Mouse (Mus musculus): ENCODE data around the gene Reg4. TPM values are rescaled to one million over a fixed set of nuclear protein-coding genes. Genes with fewer than 3 reads are reported as not detected.

The Reg4 gene
- total and polyA plus RNA-seq, 3 experiments = not detected

DNA sequence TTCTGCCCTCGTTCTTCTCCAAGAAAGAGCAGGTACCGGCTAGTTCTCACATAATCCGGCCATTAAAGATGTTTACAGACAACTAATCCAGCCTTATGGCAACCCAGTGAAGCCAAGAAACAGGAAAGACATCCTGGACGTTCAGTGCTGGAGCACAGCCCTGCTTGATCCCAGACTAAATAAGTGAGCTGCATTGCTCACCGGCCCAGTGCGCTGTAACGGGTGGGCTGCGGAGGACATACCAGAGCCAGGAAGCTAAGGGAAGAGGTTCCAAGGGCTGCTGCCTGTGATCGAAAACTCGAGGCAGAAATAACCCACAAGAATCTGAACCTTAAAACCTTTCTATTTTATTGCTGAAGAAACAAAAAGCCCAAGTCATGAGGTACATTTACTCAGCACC is 11.1 kb upstream of the Reg4 start:
- in situ Hi-C loops (cut with MboI; ENCODE audit: low pct_ligation_motif_present, low pct_unique_long_range_greater_than_20kb, low sequenced_read_pairs) = no loop called here
- no peaks in the 10 kb centered on the region for H3K36me3 ChIP-seq (replicated peaks in 1 of 2; ENCODE audit: control insufficient read depth in 1 of 2, insufficient read depth in 1 of 2, low read length in 1 of 2)
- H3K27ac ChIP-seq (ENCODE audit: insufficient read depth, low read depth) = no peak overlapping the region

DNA sequence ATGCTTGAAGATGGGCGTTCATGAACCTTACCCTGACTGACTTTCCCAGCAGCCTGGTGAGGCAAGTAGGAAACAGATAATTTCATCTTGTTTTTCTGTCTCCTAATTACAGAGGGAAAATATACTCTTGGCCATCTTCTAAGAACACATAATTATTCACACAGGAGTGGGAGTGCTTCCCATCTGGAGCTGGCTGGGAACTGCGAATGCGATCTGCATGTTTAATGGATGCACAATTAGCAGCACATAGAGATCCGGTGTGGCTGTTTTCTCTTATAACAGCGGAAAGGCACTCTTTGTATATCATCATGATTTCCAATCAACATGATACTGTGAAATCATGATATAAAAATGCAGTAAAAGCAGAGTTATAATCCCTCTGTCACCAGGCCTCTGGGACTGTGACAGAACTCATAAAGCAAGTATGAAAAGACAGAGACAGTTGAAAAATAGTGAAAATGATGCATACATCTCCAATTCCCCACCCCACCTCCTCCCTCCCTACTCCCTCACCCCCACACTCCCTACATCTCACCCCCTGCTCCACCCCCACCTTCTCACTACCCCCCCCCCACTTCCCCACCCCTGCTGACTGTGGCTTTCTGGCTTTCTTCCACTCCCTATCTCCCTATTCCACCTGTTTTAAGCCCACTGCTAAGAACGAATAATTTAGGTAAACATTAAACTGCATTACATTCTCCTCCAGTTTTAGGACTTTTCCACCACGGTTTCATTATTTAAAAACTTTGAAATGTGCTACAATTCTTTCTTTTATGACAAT is 10.5 kb upstream of the Reg4 start:
- H3K79me2 ChIP-seq (replicated peaks; ENCODE audit: control insufficient read depth, extremely low read depth, insufficient read depth, poor library complexity, severe bottlenecking) = no peaks in the 10 kb centered on the region
- H3K36me3 ChIP-seq (replicated peaks in 1 of 2; ENCODE audit: control insufficient read depth in 1 of 2, insufficient read depth in 1 of 2, low read length in 1 of 2) = no peaks in the 10 kb centered on the region
- no peak overlapping the region for H3K4me3 ChIP-seq (replicated peaks in 1 of 3; ENCODE audit: low read depth in 2 of 3, low read length in 2 of 3, poor library complexity in 1 of 3)
- in situ Hi-C loops (cut with MboI; ENCODE audit: low pct_ligation_motif_present, low pct_unique_long_range_greater_than_20kb, low sequenced_read_pairs) (no loop called here), dilution Hi-C loops (cut with MboI; ENCODE audit: extremely low pct_ligation_motif_present, extremely low pct_unique_long_range_greater_than_20kb, low sequenced_read_pairs) (no loop called here)
- no peak overlapping the region for H3K27ac ChIP-seq (ENCODE audit: insufficient read depth, low read depth)
- DNase-seq (ENCODE audit: extremely low read depth) = no peak
- H3K27me3 ChIP-seq (replicated peaks) = peaks cover 11% of the 10 kb centered on the region
- TF ChIP-seq BHLHE40 (IDR thresholded peaks at IDR 0.05; ENCODE audit: low read depth, low read length) = no peak
- no peak for TF ChIP-seq MEF2A (IDR thresholded peaks at IDR 0.05; ENCODE audit: borderline replicate concordance, low read depth, low read length)
- TF ChIP-seq CTCF (conservative IDR thresholded peaks at IDR 0.05 in 1 of 2, IDR thresholded peaks at IDR 0.05 in 1 of 2; ENCODE audit: low read depth in 2 of 2, low read length in 2 of 2) = no peak
- H3K9me3 ChIP-seq (replicated peaks; ENCODE audit: low read length) = no peaks in the 10 kb centered on the region
- no peak overlapping the region for H3K9ac ChIP-seq (ENCODE audit: insufficient read depth, low read depth)
- no peaks in the 10 kb centered on the region for H3K4me1 ChIP-seq (ENCODE audit: control insufficient read depth in 1 of 2, insufficient read depth in 2 of 2)
- H3K4me2 ChIP-seq (ENCODE audit: insufficient read depth, low read depth, poor library complexity, severe bottlenecking) = no peak overlapping the region

More for the DNA sequence above, 11.1 kb upstream of the Reg4 start:
- H3K9ac ChIP-seq (ENCODE audit: insufficient read depth, low read depth) = no peak overlapping the region
- H3K4me3 ChIP-seq (replicated peaks in 1 of 3; ENCODE audit: low read depth in 2 of 3, low read length in 2 of 3, poor library complexity in 1 of 3) = no peak overlapping the region
- TF ChIP-seq IRF4 (IDR thresholded peaks at IDR 0.05; ENCODE audit: low read depth, low read length) (no peak), ZMIZ1 (IDR thresholded peaks at IDR 0.05; ENCODE audit: low read depth, low read length) (no peak), ELF1 (IDR thresholded peaks at IDR 0.05; ENCODE audit: low read depth, low read length) (no peak), BHLHE40 (IDR thresholded peaks at IDR 0.05; ENCODE audit: low read depth, low read length) (no peak), KAT2A (IDR thresholded peaks at IDR 0.05; ENCODE audit: insufficient replicate concordance, low read length) (no peak), EP300 (IDR thresholded peaks at IDR 0.05; ENCODE audit: low read length) (no peak), POLR2A (IDR thresholded peaks at IDR 0.05; ENCODE audit: low read depth, low read length) (no peak), TCF12 (IDR thresholded peaks at IDR 0.05; ENCODE audit: low read depth, low read length) (no peak), HCFC1 (IDR thresholded peaks at IDR 0.05; ENCODE audit: low read depth, low read length) (no peak), UBTF (IDR thresholded peaks at IDR 0.05; ENCODE audit: low read depth, low read length) (no peak), MAZ (IDR thresholded peaks at IDR 0.05; ENCODE audit: low read depth, low read length) (no peak), MXI1 (IDR thresholded peaks at IDR 0.05; ENCODE audit: low read depth, low read length) (no peak), RCOR1 (conservative IDR thresholded peaks at IDR 0.05; ENCODE audit: low read depth, low read length) (no peak), CHD2 (IDR thresholded peaks at IDR 0.05; ENCODE audit: low read length) (no peak), USF2 (conservative IDR thresholded peaks at IDR 0.05; ENCODE audit: low read depth, low read length) (no peak), MEF2A (IDR thresholded peaks at IDR 0.05; ENCODE audit: borderline replicate concordance, low read depth, low read length) (no peak), JUND (conservative IDR thresholded peaks at IDR 0.05; ENCODE audit: low read depth, low read length) (no peak), E2F4 (IDR thresholded peaks at IDR 0.05; ENCODE audit: insufficient replicate concordance, low read depth, low read length) (no peak), TBP (conservative IDR thresholded peaks at IDR 0.05; ENCODE audit: low read depth, low read length) (no peak), CTCF (conservative IDR thresholded peaks at IDR 0.05 in 1 of 2, IDR thresholded peaks at IDR 0.05 in 1 of 2; ENCODE audit: low read depth in 2 of 2, low read length in 2 of 2) (no peak)
- dilution Hi-C loops (cut with MboI; ENCODE audit: extremely low pct_ligation_motif_present, extremely low pct_unique_long_range_greater_than_20kb, low sequenced_read_pairs) = no loop called here
- H3K4me2 ChIP-seq (ENCODE audit: insufficient read depth, low read depth, poor library complexity, severe bottlenecking) = no peak overlapping the region
- DNase-seq (ENCODE audit: extremely low read depth) = no peak
- H3K9me3 ChIP-seq (replicated peaks; ENCODE audit: low read length) = no peaks in the 10 kb centered on the region
- peaks cover 11% of the 10 kb centered on the region for H3K27me3 ChIP-seq (replicated peaks)
- no peaks in the 10 kb centered on the region for H3K79me2 ChIP-seq (replicated peaks; ENCODE audit: control insufficient read depth, extremely low read depth, insufficient read depth, poor library complexity, severe bottlenecking)
- no peaks in the 10 kb centered on the region for H3K4me1 ChIP-seq (ENCODE audit: control insufficient read depth in 1 of 2, insufficient read depth in 2 of 2)

Measured in CH12.LX (cell line).